Mouse (Mus musculus) left cerebral cortex, adult 2 months (tissue): Measurements from ENCODE around the gene Rai14. TPM values are rescaled to one million over a fixed set of nuclear protein-coding genes. Genes with fewer than 3 reads are reported as not detected.

Source experiments
- DNase-seq, 2 experiments: peaks; one replicate each; pipeline ENCODE4 v3.0.0; 2021 to 2022; ENCODE audit warnings: low spot score in 2 of 2, mixed read lengths in 1 of 2; ENCODE audit errors: extremely low spot score in 1 of 2
- H3K27ac ChIP-seq: fragments of 200-600 bp; 2 replicates; pipeline ENCODE4 v1.8.1; 2022
- H3K4me3 ChIP-seq: fragments of 200-600 bp; 2 replicates; pipeline ENCODE4 v1.8.1; 2022
- CTCF ChIP-seq: fragments of 200-600 bp; IDR thresholded peaks from 2 replicates; pipeline ENCODE4 v1.8.1; 2022; ENCODE audit warnings: antibody characterized with exemption, mild to moderate bottlenecking, moderate library complexity
- intact Hi-C: fragments of 180-260 bp; cut with DNase I; formaldehyde crosslinking; loops from one replicate; pipeline ENCODE4 v1.15.1; 2025
- total RNA-seq, 2 experiments: library from RNA; stranded (reverse); gene quantifications; 2 replicates each; pipeline ENCODE4 v1.2.3; 2021

Rai14 gene
- total RNA-seq, 2 experiments from 2014 or later = 8.9 to 12.5 TPM

- DNase-seq = no peak
- Histone ChIP-seq H3K4me3 (no peak overlapping the region), H3K27ac (no peak overlapping the region)
- intact Hi-C loops = no loop called here
- TF ChIP-seq CTCF = no peak
Observed at GRCm38 (mm10) chr15:10656146-10656545, 58.3 kb downstream of the Rai14 start.

DNA sequence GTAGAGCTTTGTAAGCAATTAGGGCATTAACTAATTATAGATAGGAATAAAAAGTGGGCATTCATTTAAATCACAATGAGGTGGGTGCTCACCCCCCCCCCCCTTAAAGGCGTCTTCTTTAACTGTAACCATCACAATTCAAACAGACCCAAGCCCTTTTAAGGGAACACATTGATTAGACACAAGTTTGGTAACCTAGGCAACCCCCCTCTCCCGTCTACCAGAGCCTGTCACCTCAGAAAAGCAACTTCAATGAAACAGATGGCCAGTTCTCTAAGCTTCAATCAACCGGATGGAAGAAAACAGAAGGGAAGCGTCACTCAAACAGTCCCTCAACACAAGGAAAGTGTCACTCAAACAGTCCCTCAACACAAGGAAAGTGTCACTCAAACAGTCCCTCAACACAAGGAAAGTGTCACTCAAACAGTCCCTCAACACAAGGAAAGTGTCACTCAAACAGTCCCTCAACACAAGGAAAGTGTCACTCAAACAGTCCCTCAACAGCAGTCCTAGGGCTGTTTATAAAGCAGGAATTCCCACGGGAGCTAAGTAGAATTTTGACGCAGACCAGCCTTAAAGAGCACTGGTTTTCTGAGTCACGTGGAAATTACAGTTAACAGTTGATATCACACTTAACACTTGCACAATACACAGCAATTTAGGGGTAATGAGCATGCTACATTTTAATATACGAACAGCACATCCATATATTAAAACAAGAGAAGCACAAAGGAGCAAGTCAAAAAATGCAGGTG, 59.1 kb downstream of the Rai14 start:
- intact Hi-C loops = no loop called here
- Histone ChIP-seq H3K4me3 (no peak overlapping the region), H3K27ac (no peak overlapping the region)
- no peak for DNase-seq
- no peak for TF ChIP-seq CTCF

DNA sequence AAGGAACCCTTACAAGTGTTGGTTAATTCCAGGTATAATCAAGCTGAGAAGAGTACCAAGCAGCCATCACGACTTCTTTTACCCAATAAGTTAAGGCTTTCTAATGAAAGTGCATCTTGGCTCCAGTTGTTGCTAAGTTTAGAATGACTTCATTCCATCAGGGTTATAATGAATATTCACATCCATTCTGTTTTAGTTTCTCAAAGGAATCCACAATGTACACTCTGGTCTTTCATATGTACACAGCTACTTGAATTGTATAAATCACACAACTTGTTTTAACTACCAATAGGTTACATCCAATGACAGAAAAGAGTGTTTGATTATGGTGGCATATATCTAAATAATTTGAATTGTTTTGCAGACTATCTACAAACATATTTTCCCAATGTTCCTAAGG, 59.7 kb downstream of the Rai14 start:
- DNase-seq = no peak
- H3K27ac ChIP-seq = no peak overlapping the region
- TF ChIP-seq CTCF = no peak
- intact Hi-C loops = no loop called here
- no peak overlapping the region for H3K4me3 ChIP-seq

- TF ChIP-seq CTCF = no peak
- intact Hi-C loops = no loop called here
- H3K27ac ChIP-seq = no peak overlapping the region
- DNase-seq = no peak
- no peak overlapping the region for H3K4me3 ChIP-seq
Observed at GRCm38 (mm10) chr15:10652931-10653475, 61.4 kb downstream of the Rai14 start.

GRCm38 (mm10) chr15:10648372-10649109, 65.9 kb downstream of the Rai14 start:
- intact Hi-C loops = no loop called here
- no peak for DNase-seq
- TF ChIP-seq CTCF = no peak
- Histone ChIP-seq H3K27ac (no peak overlapping the region), H3K4me3 (no peak overlapping the region)

DNA sequence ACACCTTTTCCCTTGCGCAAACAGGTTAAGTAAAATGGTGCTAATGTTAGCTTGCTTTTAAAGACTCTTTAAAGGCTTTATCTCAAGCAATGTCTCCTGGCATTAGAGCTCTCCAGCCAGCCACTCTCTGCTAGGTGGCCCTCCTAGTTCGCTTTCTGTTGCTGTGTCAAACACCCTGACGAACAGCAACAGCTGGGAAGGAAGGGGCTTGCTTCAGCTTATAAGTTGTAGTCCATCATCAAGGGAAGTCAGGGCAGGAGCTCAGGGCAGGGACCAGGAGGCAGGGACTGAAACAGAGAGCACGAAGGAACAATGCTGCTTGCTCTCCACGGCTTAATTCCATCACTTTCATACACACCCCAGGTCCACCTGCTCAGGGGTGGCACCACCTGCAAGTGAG, 68.1 kb downstream of the Rai14 start:
- H3K4me3 ChIP-seq = no peak overlapping the region
- H3K27ac ChIP-seq = no peak overlapping the region
- no peak for TF ChIP-seq CTCF
- no peak for DNase-seq
- intact Hi-C loops = no loop called here

GRCm38 (mm10) chr15:10645101-10645500, 69.3 kb downstream of the Rai14 start:
- intact Hi-C loops = no loop called here
- TF ChIP-seq CTCF = no peak

DNA sequence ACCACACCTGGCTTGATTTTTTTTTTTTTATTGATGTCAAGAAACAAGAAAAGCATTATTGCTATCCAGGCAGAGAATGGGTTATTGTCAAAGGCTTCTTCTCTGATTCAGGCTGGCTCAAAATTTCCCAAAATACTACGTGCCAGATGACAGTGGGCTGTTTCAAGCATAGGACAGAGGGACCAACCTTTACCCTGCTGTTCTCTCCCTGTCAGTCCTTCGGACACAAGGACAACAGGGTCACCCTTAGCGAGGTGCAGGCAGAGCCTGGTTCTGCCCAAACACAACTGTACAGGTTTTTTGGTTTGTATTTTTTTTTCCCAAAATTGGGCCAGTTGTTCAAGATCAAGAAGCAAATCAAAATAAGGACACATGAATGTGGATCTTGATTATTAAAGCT, 70.6 kb downstream of the Rai14 start:
- no peak for DNase-seq
- no peak overlapping the region for H3K27ac ChIP-seq
- TF ChIP-seq CTCF = no peak
- H3K4me3 ChIP-seq = no peak overlapping the region
- intact Hi-C loops = no loop called here

More at GRCm38 (mm10) chr15:10645101-10645500, 69.3 kb downstream of the Rai14 start:
- no peak for DNase-seq
- Histone ChIP-seq H3K27ac (no peak overlapping the region), H3K4me3 (no peak overlapping the region)

- TF ChIP-seq CTCF = no peak
- no peak overlapping the region for H3K4me3 ChIP-seq
- intact Hi-C loops = no loop called here
- H3K27ac ChIP-seq = no peak overlapping the region
- no peak for DNase-seq
Observed at GRCm38 (mm10) chr15:10643224-10643623, 71.2 kb downstream of the Rai14 start.

DNA sequence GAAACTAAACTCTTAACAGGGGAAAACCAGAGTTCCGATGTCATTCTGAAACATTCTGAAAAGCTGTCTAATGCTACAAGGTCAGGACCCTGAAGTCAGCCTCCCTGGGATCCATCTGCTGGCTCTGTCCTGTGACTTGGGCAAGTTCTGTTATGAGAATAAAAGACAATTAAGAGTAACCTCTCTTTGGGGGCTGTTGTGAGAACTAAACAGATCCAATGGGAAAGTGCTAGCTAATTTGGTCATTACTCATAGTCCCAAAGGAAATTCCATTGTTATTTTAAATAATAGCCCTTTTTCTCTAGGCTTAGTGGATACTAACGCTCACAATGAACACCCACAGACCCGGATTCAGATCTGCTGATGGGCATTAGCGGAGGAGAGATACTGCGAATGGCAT, 72.0 kb downstream of the Rai14 start:
- H3K27ac ChIP-seq = no peak overlapping the region
- H3K4me3 ChIP-seq = no peak overlapping the region
- intact Hi-C loops = no loop called here
- no peak for TF ChIP-seq CTCF
- no peak for DNase-seq

- TF ChIP-seq CTCF = no peak
- intact Hi-C loops = no loop called here
- Histone ChIP-seq H3K4me3 (no peak overlapping the region), H3K27ac (no peak overlapping the region)
- no peak for DNase-seq
Observed at GRCm38 (mm10) chr15:10640721-10641120, 73.7 kb downstream of the Rai14 start.

- intact Hi-C loops = no loop called here
- Histone ChIP-seq H3K4me3 (no peak overlapping the region), H3K27ac (no peak overlapping the region)
- TF ChIP-seq CTCF = no peak
- DNase-seq = no peak
Observed at GRCm38 (mm10) chr15:10637251-10637793, 77.1 kb downstream of the Rai14 start.
